Mouse (Mus musculus) liver, embryonic 15.5 days (tissue): ENCODE measurements around the gene Cdkn2d. TPM values are rescaled to one million over a fixed set of nuclear protein-coding genes. Genes with fewer than 3 reads are reported as not detected.

ENCODE experiments used
- ATAC-seq: fragments of 200-750 bp; cut with Nextera tagmentation; 2 replicates; pipeline ENCODE4 v1.8.0; 2017; ENCODE audit warnings: moderate number of reproducible peaks, mild to moderate bottlenecking, moderate library complexity; ENCODE audit not compliant: insufficient read depth
- H3K27ac ChIP-seq: fragments of 300-500 bp; sonication (generic); replicated peaks from 2 replicates; pipeline ENCODE4 v1.5.1; 2015; ENCODE audit warnings: mild to moderate bottlenecking, inconsistent platforms
- H3K27me3 ChIP-seq: fragments of 300-500 bp; sonication (generic); 2 replicates; pipeline ENCODE4 v1.6.1; 2015; ENCODE audit warnings: mild to moderate bottlenecking, inconsistent platforms
- H3K36me3 ChIP-seq: fragments of 300-500 bp; sonication (generic); replicated peaks from 2 replicates; pipeline ENCODE4 v1.6.1; 2015; ENCODE audit warnings: moderate library complexity, mild to moderate bottlenecking, inconsistent platforms
- H3K4me1 ChIP-seq: fragments of 300-500 bp; sonication (generic); replicated peaks from 2 replicates; pipeline ENCODE4 v1.6.1; 2015; ENCODE audit warnings: inconsistent platforms
- H3K4me2 ChIP-seq: fragments of 300-500 bp; sonication (generic); 2 replicates; pipeline ENCODE4 v1.6.1; 2015; ENCODE audit warnings: moderate library complexity, mild to moderate bottlenecking, inconsistent platforms
- H3K4me3 ChIP-seq: fragments of 300-500 bp; sonication (generic); replicated peaks from 2 replicates; pipeline ENCODE4 v1.5.1; 2015; ENCODE audit warnings: mild to moderate bottlenecking, inconsistent platforms
- H3K9ac ChIP-seq: fragments of 300-500 bp; sonication (generic); 2 replicates; pipeline ENCODE4 v1.6.1; 2015; ENCODE audit warnings: moderate library complexity, mild to moderate bottlenecking, inconsistent platforms
- H3K9me3 ChIP-seq: fragments of 300-500 bp; sonication (generic); replicated peaks from 2 replicates; pipeline ENCODE4 v1.6.1; 2016; ENCODE audit warnings: inconsistent platforms
- WGBS: fragments of 180-500 bp; shearing (Covaris S2); methylation state at CpG from one replicate; pipeline ENCODE4 v1.1.7; 2015; ENCODE audit warnings: mixed read lengths; ENCODE audit not compliant: insufficient replicate concordance; 5-methylcytosine and 5-hydroxymethylcytosine counted together
- polyA plus RNA-seq: library from polyadenylated mRNA; unstranded; fragments of >200 nt; fragmentation: Nextera tagmentation; extraction: Ambion mirVana; gene quantifications from 2 replicates; pipeline ENCODE4 v1.2.1, GENCODE M21; 2015

The Cdkn2d gene
- polyA plus RNA-seq, 1 experiment from 2014 or later: 129 TPM

- H3K27ac ChIP-seq: peak overlapping the region; percentile 96
- H3K36me3 ChIP-seq: peaks cover 23% of the 10 kb centered on the region
- H3K9ac ChIP-seq: peak overlapping the region; percentile 95
- no peaks in the 10 kb centered on the region for H3K9me3 ChIP-seq
- peaks cover 48% of the 10 kb centered on the region for H3K4me1 ChIP-seq
- under 1% methylated on average over 20 of the region's 20 CpGs for WGBS
- H3K4me3 ChIP-seq: peak overlapping the region; percentile 93
- peak; percentile 2 for ATAC-seq
- peak overlapping the region; percentile 90 for H3K4me2 ChIP-seq
- H3K27me3 ChIP-seq: no peaks in the 10 kb centered on the region
Observed at GRCm38 (mm10) chr9:21290589-21290988, 618 bp downstream of the Cdkn2d start.

- Histone ChIP-seq H3K9me3 (no peaks in the 10 kb centered on the region), H3K4me1 (peaks cover 58% of the 10 kb centered on the region), H3K9ac (peak overlapping the region; percentile 95), H3K4me2 (peak overlapping the region; percentile 90), H3K36me3 (peaks cover 36% of the 10 kb centered on the region), H3K27ac (peak overlapping the region; percentile 96), H3K4me3 (peak overlapping the region; percentile 93), H3K27me3 (no peaks in the 10 kb centered on the region)
- no peak for ATAC-seq
- WGBS: 51% methylated on average over 2 of the region's 2 CpGs
Observed at GRCm38 (mm10) chr9:21289337-21289671, 1.9 kb downstream of the Cdkn2d start.

- peak overlapping the region; percentile 93 for H3K4me3 ChIP-seq
- H3K36me3 ChIP-seq: peaks cover 42% of the 10 kb centered on the region
- peak overlapping the region; percentile 96 for H3K27ac ChIP-seq
- H3K4me1 ChIP-seq: peaks cover 62% of the 10 kb centered on the region
- no peak for ATAC-seq
- H3K9me3 ChIP-seq: no peaks in the 10 kb centered on the region
- H3K4me2 ChIP-seq: peak overlapping the region; percentile 90
- H3K27me3 ChIP-seq: no peaks in the 10 kb centered on the region
- 58% methylated on average over 13 of the region's 13 CpGs for WGBS
- peak overlapping the region; percentile 95 for H3K9ac ChIP-seq
Observed at GRCm38 (mm10) chr9:21288404-21289336, 2.5 kb downstream of the Cdkn2d start.

GRCm38 (mm10) chr9:21287571-21288402 is 3.4 kb downstream of the Cdkn2d start, which contains the start of gene Kri1:
TSS of gene Kri1 (minus strand) at chr9:21287969.
- peak; percentile 71 for ATAC-seq
- peak within 1 kb of the TSS; percentile 96 for H3K27ac ChIP-seq
- H3K4me3 ChIP-seq: peak within 1 kb of the TSS; percentile 93
- peaks cover 47% of the 10 kb centered on the region for H3K36me3 ChIP-seq
- peak within 1 kb of the TSS; percentile 90 for H3K4me2 ChIP-seq
- peak within 1 kb of the TSS; percentile 95 for H3K9ac ChIP-seq
- under 1% methylated on average over 59 of the region's 59 CpGs for WGBS
- peaks cover 61% of the 10 kb centered on the region for H3K4me1 ChIP-seq
- no peaks in the 10 kb centered on the region for H3K27me3 ChIP-seq
- no peaks in the 10 kb centered on the region for H3K9me3 ChIP-seq

GRCm38 (mm10) chr9:21286753-21287152 is 4.5 kb downstream of the Cdkn2d start:
- peak overlapping the region; percentile 93 for H3K4me3 ChIP-seq
- no peaks in the 10 kb centered on the region for H3K9me3 ChIP-seq
- no peaks in the 10 kb centered on the region for H3K27me3 ChIP-seq
- peak overlapping the region; percentile 90 for H3K4me2 ChIP-seq
- WGBS: 10% methylated on average over 3 of the region's 3 CpGs
- peaks cover 57% of the 10 kb centered on the region for H3K36me3 ChIP-seq
- peak overlapping the region; percentile 96 for H3K27ac ChIP-seq
- ATAC-seq: no peak
- peak overlapping the region; percentile 95 for H3K9ac ChIP-seq
- H3K4me1 ChIP-seq: peaks cover 51% of the 10 kb centered on the region

GRCm38 (mm10) chr9:21283994-21284393 is 7.2 kb downstream of the Cdkn2d start:
- 76% methylated on average over 3 of the region's 3 CpGs for WGBS
- peaks cover 78% of the 10 kb centered on the region for H3K36me3 ChIP-seq
- H3K27me3 ChIP-seq: no peaks in the 10 kb centered on the region
- H3K27ac ChIP-seq: peak overlapping the region; percentile 39; the same call in 1 of the 2 replicates
- H3K9me3 ChIP-seq: no peaks in the 10 kb centered on the region
- H3K4me3 ChIP-seq: no peak overlapping the region
- H3K4me1 ChIP-seq: peaks cover 50% of the 10 kb centered on the region
- H3K9ac ChIP-seq: no peak overlapping the region
- ATAC-seq: no peak
- H3K4me2 ChIP-seq: no peak overlapping the region

- ATAC-seq: no peak
- H3K27ac ChIP-seq: no peak overlapping the region; the same call in 1 of the 2 replicates
- 83% methylated on average over 5 of the region's 5 CpGs for WGBS
Observed at GRCm38 (mm10) chr9:21283591-21283990, 7.6 kb downstream of the Cdkn2d start.

GRCm38 (mm10) chr9:21277776-21278175 is 13.4 kb downstream of the Cdkn2d start:
- no peak overlapping the region for H3K9ac ChIP-seq
- no peak for ATAC-seq
- no peak overlapping the region for H3K4me2 ChIP-seq
- H3K9me3 ChIP-seq: no peaks in the 10 kb centered on the region
- H3K27me3 ChIP-seq: no peaks in the 10 kb centered on the region
- H3K4me3 ChIP-seq: no peak overlapping the region
- peaks cover 100% of the 10 kb centered on the region for H3K36me3 ChIP-seq
- peaks cover 54% of the 10 kb centered on the region for H3K4me1 ChIP-seq
- 85% methylated on average over 5 of the region's 5 CpGs for WGBS
- 0 out of 2 replicates have a peak overlapping the region, but pooled peaks have one; percentile 15 for H3K27ac ChIP-seq

More at GRCm38 (mm10) chr9:21283591-21283990, 7.6 kb downstream of the Cdkn2d start:
- H3K4me3 ChIP-seq: no peak overlapping the region
- no peak overlapping the region for H3K9ac ChIP-seq
- H3K4me1 ChIP-seq: peaks cover 46% of the 10 kb centered on the region
- no peaks in the 10 kb centered on the region for H3K9me3 ChIP-seq
- no peak overlapping the region for H3K4me2 ChIP-seq
- H3K36me3 ChIP-seq: peaks cover 78% of the 10 kb centered on the region
- H3K27me3 ChIP-seq: no peaks in the 10 kb centered on the region

GRCm38 (mm10) chr9:21276307-21276706 is 14.9 kb downstream of the Cdkn2d start:
- H3K4me1 ChIP-seq: peaks cover 54% of the 10 kb centered on the region
- no peak overlapping the region for H3K9ac ChIP-seq
- peaks cover 100% of the 10 kb centered on the region for H3K36me3 ChIP-seq
- no peaks in the 10 kb centered on the region for H3K9me3 ChIP-seq
- H3K27ac ChIP-seq: no peak overlapping the region
- WGBS: 80% methylated on average over 8 of the region's 8 CpGs
- no peak overlapping the region for H3K4me2 ChIP-seq
- no peaks in the 10 kb centered on the region for H3K27me3 ChIP-seq
- no peak overlapping the region for H3K4me3 ChIP-seq
- ATAC-seq: no peak

- Histone ChIP-seq H3K4me3 (no peak overlapping the region), H3K36me3 (peaks cover 100% of the 10 kb centered on the region), H3K9ac (no peak overlapping the region), H3K27ac (peak overlapping the region; percentile 35; the same call in 1 of the 2 replicates), H3K9me3 (no peaks in the 10 kb centered on the region), H3K27me3 (no peaks in the 10 kb centered on the region), H3K4me1 (peaks cover 54% of the 10 kb centered on the region), H3K4me2 (no peak overlapping the region)
- no peak for ATAC-seq
- 91% methylated on average over 12 of the region's 12 CpGs for WGBS
Observed at GRCm38 (mm10) chr9:21275727-21276126, 15.5 kb downstream of the Cdkn2d start.
